ENCODE assay signal across 30 mouse cellular contexts in the genomic region with DNA sequence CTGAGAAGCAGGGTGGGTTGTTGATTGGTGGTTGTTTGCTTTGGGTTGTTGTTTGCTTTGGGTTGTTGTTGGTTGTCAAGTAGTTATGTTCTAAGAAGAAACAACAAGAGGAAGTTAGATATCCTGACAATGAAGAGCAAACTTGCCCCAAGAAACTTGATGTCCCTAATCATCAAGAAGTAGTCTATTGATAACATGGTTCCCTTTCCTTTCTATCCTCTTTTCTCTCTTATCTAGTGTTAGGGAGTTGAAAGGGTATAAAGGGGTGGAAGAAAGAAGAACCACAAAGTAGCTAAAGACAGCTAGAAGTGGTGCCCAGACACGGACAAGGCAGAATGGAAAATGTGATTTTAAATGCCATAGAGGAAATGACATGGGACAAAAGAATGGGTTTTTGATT.
"Had no signal": no experiment of that assay in that cellular context is flagged by ENCODE, and none has a peak within 500 bp of the region (broad histone marks: within the 10 kb centered on the region; RNA-seq: fewer than 3 reads in every experiment).

No protein-coding gene starts in this region.

- H3K9ac ChIP-seq: limb, embryonic 12.5 days; limb, embryonic 13.5 days; limb, embryonic 15.5 days; liver, embryonic 12.5 days; liver, embryonic 13.5 days; liver, embryonic 14.5 days; liver, embryonic 15.5 days; liver, postnatal 0 days; lung, embryonic 14.5 days; lung, embryonic 15.5 days; midbrain, embryonic 12.5 days; midbrain, embryonic 13.5 days; midbrain, embryonic 15.5 days; neural tube, embryonic 12.5 days; neural tube, embryonic 13.5 days had no signal

- H3K4me3 ChIP-seq: limb, embryonic 10.5 days; limb, embryonic 12.5 days; limb, embryonic 13.5 days; limb, embryonic 15.5 days; liver, embryonic 12.5 days; liver, embryonic 13.5 days; liver, embryonic 15.5 days; lung, embryonic 15.5 days; megakaryocyte, embryonic 14.5 days; midbrain, embryonic 10.5 days; midbrain, embryonic 12.5 days; midbrain, embryonic 13.5 days; midbrain, embryonic 15.5 days; myocyte; neural tube, embryonic 12.5 days; neural tube, embryonic 13.5 days had no signal

- H3K4me1 ChIP-seq: limb, embryonic 10.5 days; limb, embryonic 12.5 days; limb, embryonic 13.5 days; limb, embryonic 15.5 days; liver, embryonic 15.5 days; lung, embryonic 15.5 days; midbrain, embryonic 10.5 days; midbrain, embryonic 12.5 days; midbrain, embryonic 13.5 days; midbrain, embryonic 15.5 days; neural tube, embryonic 12.5 days; neural tube, embryonic 13.5 days had no signal

- ATAC-seq: liver, embryonic 12.5 days; liver, postnatal 0 days; lung, postnatal 0 days; midbrain, embryonic 13.5 days; midbrain, embryonic 15.5 days; midbrain, embryonic 16.5 days had no signal

- H3K36me3 ChIP-seq: limb, embryonic 10.5 days; limb, embryonic 12.5 days; limb, embryonic 13.5 days; limb, embryonic 15.5 days; liver, embryonic 12.5 days; liver, embryonic 13.5 days; liver, embryonic 15.5 days; lung, embryonic 15.5 days; midbrain, embryonic 10.5 days; midbrain, embryonic 12.5 days; midbrain, embryonic 13.5 days; midbrain, embryonic 15.5 days; neural tube, embryonic 12.5 days; neural tube, embryonic 13.5 days had no signal

- H3K9me3 ChIP-seq: limb, embryonic 10.5 days; limb, embryonic 12.5 days; limb, embryonic 13.5 days; limb, embryonic 15.5 days; liver, embryonic 12.5 days; liver, embryonic 13.5 days; liver, embryonic 15.5 days; lung, embryonic 15.5 days; midbrain, embryonic 10.5 days; midbrain, embryonic 12.5 days; midbrain, embryonic 13.5 days; midbrain, embryonic 15.5 days; neural tube, embryonic 12.5 days; neural tube, embryonic 13.5 days had no signal

- H3K27ac ChIP-seq: limb, embryonic 10.5 days; limb, embryonic 12.5 days; limb, embryonic 13.5 days; limb, embryonic 15.5 days; liver, embryonic 12.5 days; liver, embryonic 13.5 days; liver, embryonic 14.5 days; liver, embryonic 15.5 days; lung, embryonic 15.5 days; macrophage; midbrain, embryonic 10.5 days; midbrain, embryonic 12.5 days; midbrain, embryonic 13.5 days; midbrain, embryonic 15.5 days; neural tube, embryonic 12.5 days; neural tube, embryonic 13.5 days had no signal

- H3K27me3 ChIP-seq: limb, embryonic 12.5 days; limb, embryonic 13.5 days; limb, embryonic 15.5 days; liver, embryonic 12.5 days; liver, embryonic 13.5 days; liver, embryonic 15.5 days; lung, embryonic 15.5 days; megakaryocyte, embryonic 14.5 days; midbrain, embryonic 12.5 days; midbrain, embryonic 13.5 days; midbrain, embryonic 15.5 days; neural tube, embryonic 12.5 days; neural tube, embryonic 13.5 days had no signal

- DNase-seq: left cerebral cortex, postnatal 4 days; liver; liver, embryonic 13.5 days; liver, postnatal 0 days; lung, adult 18-20 months; lung, adult 2 months; lung, embryonic 14.5 days; lung, postnatal 10 days; lung, postnatal 36 days; lung, postnatal 4 days; midbrain, embryonic 14.5 days had no signal
